ENCODE assay signal across 8 mouse cellular contexts in genomic region chr4:31936911-31937375, GRCm38 (mm10). TPM values are rescaled to one million over a fixed set of nuclear protein-coding genes. Genes with fewer than 3 reads are reported as not detected.
DNase-seq lines count a peak whose midpoint lies in the region; ATAC-seq and TF ChIP-seq lines count a peak whose summit lies in the region.

No protein-coding gene starts in this region.

- peak overlapping the region; percentile 85 for H3K4me2 ChIP-seq in hindbrain, embryonic 14.5 days (replicated peaks)
- peak overlapping the region; percentile 90 for H3K4me2 ChIP-seq in midbrain, embryonic 12.5 days (replicated peaks)

- no peaks in the 10 kb centered on the region for H3K9me3 ChIP-seq in heart, embryonic 10.5 days
- H3K9me3 ChIP-seq in hindbrain, embryonic 14.5 days (ENCODE audit: control insufficient read depth, low read length): no peaks in the 10 kb centered on the region
- H3K9me3 ChIP-seq in midbrain, embryonic 12.5 days: no peaks in the 10 kb centered on the region

- intact Hi-C loops in heart, postnatal 14 days (cut with DNase I): loop anchor here (5.0 kb wide), 1 partner anchor 110 kb away; no protein-coding TSS in a partner anchor

- WGBS in heart, embryonic 10.5 days: 7% methylated on average over 15 of the region's 15 CpGs
- 1% methylated on average over 15 of the region's 15 CpGs for WGBS in hindbrain, embryonic 14.5 days
- 2% methylated on average over 15 of the region's 15 CpGs for WGBS in midbrain, embryonic 12.5 days

- peak overlapping the region; percentile 89 for H3K27ac ChIP-seq in heart, embryonic 10.5 days
- no peak overlapping the region for H3K27ac ChIP-seq in cortical plate, adult 2 months (ENCODE audit: insufficient read depth, low read length)
- H3K27ac ChIP-seq in hindbrain, embryonic 14.5 days: peak overlapping the region; percentile 77
- no peak overlapping the region for H3K27ac ChIP-seq in midbrain, embryonic 12.5 days (replicated peaks)

- no peak for TF ChIP-seq CTCF in cortical plate, adult 2 months (IDR thresholded peaks at IDR 0.05; ENCODE audit: extremely low read depth, insufficient read depth, low read length)

- no peak for TF ChIP-seq POLR2A in cortical plate, adult 2 months (IDR thresholded peaks at IDR 0.05; ENCODE audit: extremely low read depth, insufficient read depth, low read length)

- no peak for DNase-seq in heart, embryonic 10.5 days (ENCODE audit: low spot score)
- DNase-seq in heart, postnatal 14 days: no peak
- DNase-seq in hindbrain, embryonic 14.5 days (ENCODE audit: low spot score): no peak
- no peak for DNase-seq in thymus, adult 18-20 months
- no peak for DNase-seq in ovary, adult 18-20 months (ENCODE audit: low spot score)

- no peaks in the 10 kb centered on the region for H3K36me3 ChIP-seq in heart, embryonic 10.5 days
- no peaks in the 10 kb centered on the region for H3K36me3 ChIP-seq in hindbrain, embryonic 14.5 days (replicated peaks; ENCODE audit: control insufficient read depth, insufficient read depth)
- no peaks in the 10 kb centered on the region for H3K36me3 ChIP-seq in midbrain, embryonic 12.5 days

- peak overlapping the region; percentile 73 for H3K4me3 ChIP-seq in heart, embryonic 10.5 days
- H3K4me3 ChIP-seq in cortical plate, adult 2 months (ENCODE audit: insufficient read depth, low read length): peak overlapping the region; percentile 59; the same call in 1 of the 2 replicates
- peak overlapping the region; percentile 38 for H3K4me3 ChIP-seq in hindbrain, embryonic 14.5 days (replicated peaks; ENCODE audit: low read length)
- H3K4me3 ChIP-seq in midbrain, embryonic 12.5 days: peak overlapping the region; percentile 51

- no peaks in the 10 kb centered on the region for H3K27me3 ChIP-seq in heart, embryonic 10.5 days (ENCODE audit: insufficient read depth, poor library complexity, severe bottlenecking)
- H3K27me3 ChIP-seq in hindbrain, embryonic 14.5 days (ENCODE audit: control insufficient read depth, insufficient read depth, low read length): peaks cover 4% of the 10 kb centered on the region; the same call in 1 of the 2 replicates
- peaks cover 54% of the 10 kb centered on the region for H3K27me3 ChIP-seq in midbrain, embryonic 12.5 days

- H3K4me1 ChIP-seq in heart, embryonic 10.5 days: peaks cover 14% of the 10 kb centered on the region
- no peaks in the 10 kb centered on the region for H3K4me1 ChIP-seq in cortical plate, adult 2 months (ENCODE audit: control insufficient read depth, insufficient read depth, low read length)
- H3K4me1 ChIP-seq in hindbrain, embryonic 14.5 days (replicated peaks; ENCODE audit: control insufficient read depth, insufficient read depth, low read length): peaks cover 20% of the 10 kb centered on the region
- H3K4me1 ChIP-seq in midbrain, embryonic 12.5 days: peaks cover 23% of the 10 kb centered on the region

- no peak for ATAC-seq in hindbrain, embryonic 14.5 days (ENCODE audit: low FRiP score)
- ATAC-seq in midbrain, embryonic 12.5 days (ENCODE audit: low FRiP score, low read depth): no peak
- ATAC-seq in activated CD4-positive, CD25-positive, alpha-beta regulatory T cell, adult 4 months: no peak

- H3K9ac ChIP-seq in hindbrain, embryonic 14.5 days: peak overlapping the region; percentile 68
- H3K9ac ChIP-seq in midbrain, embryonic 12.5 days (replicated peaks): peak overlapping the region; percentile 72

RNA-seq across cellular contexts. Expression of gene Map3k7, which starts 27.0 kb away (rescaled TPM):
- polyA plus RNA-seq in heart, embryonic 10.5 days (2016; fragmentation: Nextera tagmentation; extraction: Ambion mirVana): 44.0 and 44.5 TPM in 2 replicates
- 10 to 100 TPM; 46.2 to 47.0 TPM for total RNA-seq in heart, postnatal 14 days (2021)
- polyA plus RNA-seq in cortical plate, adult 2 months (2012; rRNA removed): 35.7 and 36.9 TPM in 2 replicates
- 31.7 and 37.4 TPM in 2 replicates for polyA plus RNA-seq in hindbrain, embryonic 14.5 days (2014; fragmentation: Nextera tagmentation; extraction: Ambion mirVana)
- polyA plus RNA-seq in midbrain, embryonic 12.5 days (2016; fragmentation: Nextera tagmentation; extraction: Ambion mirVana): 47.3 and 52.3 TPM in 2 replicates
- 1 to 10 TPM; 5.8 to 9.5 TPM for polyA plus RNA-seq in activated CD4-positive, CD25-positive, alpha-beta regulatory T cell, adult 4 months (2017; shearing (Covaris generic))

Comparison
In these comparisons a context has a peak if more than half of its experiments do, and no peak if none do; other contexts are left out.
1. H3K27ac ChIP-seq: peak in heart, embryonic 10.5 days (single experiment) and hindbrain, embryonic 14.5 days (single experiment); none in cortical plate, adult 2 months (single experiment) and midbrain, embryonic 12.5 days (single experiment).
2. Peak in every context shown above with its lines, with median percentiles within 50 percentile points of each other: H3K4me3 ChIP-seq.